Mouse (Mus musculus): Measurements from ENCODE around the gene Tnik.

Gene Tnik

GRCm38 (mm10) chr3:28725203-28725602 is 462.2 kb downstream of the Tnik start:
- DNase-seq = no peak

Data from lung, postnatal 10 days (tissue).